Mouse (Mus musculus): ENCODE results near the gene Tlx1. TPM values are rescaled to one million over a fixed set of nuclear protein-coding genes. Genes with fewer than 3 reads are reported as not detected.

Tlx1 gene
- polyA plus RNA-seq, 1 experiment: not detected

DNA sequence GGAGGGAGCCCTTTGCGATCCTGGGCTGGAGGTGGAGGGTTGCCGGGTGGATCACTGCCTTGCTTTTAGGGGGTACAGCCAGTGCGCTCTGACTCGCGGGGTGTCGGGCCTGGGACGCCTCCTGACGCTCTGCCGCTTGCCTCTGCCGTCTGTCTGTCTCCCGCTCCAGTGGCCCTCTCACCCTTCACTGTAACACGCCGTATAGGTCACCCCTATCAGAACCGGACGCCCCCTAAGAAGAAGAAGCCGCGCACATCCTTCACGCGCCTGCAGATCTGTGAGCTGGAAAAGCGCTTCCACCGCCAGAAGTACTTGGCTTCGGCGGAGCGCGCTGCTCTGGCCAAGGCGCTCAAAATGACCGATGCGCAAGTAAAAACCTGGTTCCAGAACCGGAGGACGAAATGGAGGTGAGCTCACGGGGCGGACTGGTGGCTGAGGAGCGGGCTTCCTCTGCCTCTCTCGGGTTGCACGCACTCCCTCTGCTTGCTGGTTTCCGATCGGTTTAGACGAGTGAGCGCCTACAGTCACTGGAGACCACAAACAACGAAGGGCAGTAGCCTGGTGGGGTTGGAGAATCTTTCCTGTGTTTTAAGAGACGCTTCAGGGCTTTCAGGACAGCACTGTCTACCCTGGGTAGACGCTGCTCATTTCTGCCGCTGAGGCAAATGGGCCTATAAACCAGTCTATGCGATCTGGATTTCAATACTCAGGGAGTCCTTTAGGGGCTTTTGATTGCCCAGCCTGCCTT is 3.0 kb downstream of the Tlx1 start:
- no peak overlapping the region for H3K27ac ChIP-seq (replicated peaks; ENCODE audit: low read depth, low read length)

DNA sequence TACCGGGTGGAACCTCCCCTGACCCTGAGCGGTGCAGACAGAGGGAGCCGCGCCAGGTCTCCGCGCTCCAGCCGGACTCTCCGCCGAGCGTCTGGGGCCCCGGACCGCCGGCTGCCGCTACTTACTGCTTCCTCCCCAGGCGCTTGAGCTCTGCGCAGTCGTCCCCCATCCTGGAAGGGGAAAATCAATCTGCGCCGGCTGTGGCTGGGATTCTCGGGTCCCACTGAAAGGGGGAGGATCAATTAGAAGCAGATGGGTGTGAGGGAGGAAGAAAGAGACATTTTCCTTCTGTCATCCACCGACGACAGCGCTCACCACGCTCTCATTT is 3.5 kb downstream of the Tlx1 start:
- Histone ChIP-seq H3K4me1 (ENCODE audit: control insufficient read depth, insufficient read depth, insufficient read length, low read length) (no peaks in the 10 kb centered on the region), H3K4me3 (ENCODE audit: insufficient read depth, low read depth, low read length) (no peak overlapping the region), H3K27ac (replicated peaks; ENCODE audit: low read depth, low read length) (no peak overlapping the region)

More for the DNA sequence above, 3.0 kb downstream of the Tlx1 start:
- Histone ChIP-seq H3K4me1 (ENCODE audit: control insufficient read depth, insufficient read depth, insufficient read length, low read length) (no peaks in the 10 kb centered on the region), H3K4me3 (ENCODE audit: insufficient read depth, low read depth, low read length) (no peak overlapping the region)

GRCm38 (mm10) chr19:45154521-45154920 is 4.0 kb downstream of the Tlx1 start:
- Histone ChIP-seq H3K27ac (replicated peaks; ENCODE audit: low read depth, low read length) (no peak overlapping the region), H3K4me1 (ENCODE audit: control insufficient read depth, insufficient read depth, insufficient read length, low read length) (no peaks in the 10 kb centered on the region), H3K4me3 (ENCODE audit: insufficient read depth, low read depth, low read length) (no peak overlapping the region)

- Histone ChIP-seq H3K4me3 (ENCODE audit: insufficient read depth, low read depth, low read length) (no peak overlapping the region), H3K27ac (replicated peaks; ENCODE audit: low read depth, low read length) (no peak overlapping the region), H3K4me1 (ENCODE audit: control insufficient read depth, insufficient read depth, insufficient read length, low read length) (no peaks in the 10 kb centered on the region)
Measured at GRCm38 (mm10) chr19:45155141-45155790, 4.8 kb downstream of the Tlx1 start.

DNA sequence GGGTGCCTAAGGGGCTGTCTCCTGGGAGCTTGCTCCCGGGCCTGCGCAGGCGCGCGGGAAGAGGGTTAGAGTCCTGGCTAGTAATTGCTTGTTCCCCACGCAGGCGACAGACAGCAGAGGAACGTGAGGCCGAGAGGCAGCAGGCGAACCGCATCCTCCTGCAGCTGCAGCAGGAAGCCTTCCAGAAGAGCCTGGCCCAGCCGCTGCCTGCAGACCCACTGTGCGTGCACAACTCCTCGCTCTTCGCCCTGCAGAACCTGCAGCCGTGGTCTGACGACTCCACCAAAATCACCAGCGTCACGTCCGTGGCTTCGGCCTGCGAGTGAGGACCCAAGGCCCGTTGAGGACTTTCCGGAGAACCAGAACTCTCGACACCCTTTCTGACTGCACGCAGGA is 5.3 kb downstream of the Tlx1 start:
- Histone ChIP-seq H3K4me3 (ENCODE audit: insufficient read depth, low read depth, low read length) (no peak overlapping the region), H3K27ac (replicated peaks; ENCODE audit: low read depth, low read length) (no peak overlapping the region), H3K4me1 (ENCODE audit: control insufficient read depth, insufficient read depth, insufficient read length, low read length) (no peaks in the 10 kb centered on the region)

- H3K4me3 ChIP-seq (ENCODE audit: insufficient read depth, low read depth, low read length): no peak overlapping the region
- no peaks in the 10 kb centered on the region for H3K4me1 ChIP-seq (ENCODE audit: control insufficient read depth, insufficient read depth, insufficient read length, low read length)
- H3K27ac ChIP-seq (replicated peaks; ENCODE audit: low read depth, low read length): no peak overlapping the region
Measured at GRCm38 (mm10) chr19:45156381-45156780, 5.9 kb downstream of the Tlx1 start.

- no peak overlapping the region for H3K27ac ChIP-seq (replicated peaks; ENCODE audit: low read depth, low read length)
- H3K4me3 ChIP-seq (ENCODE audit: insufficient read depth, low read depth, low read length): no peak overlapping the region
- H3K4me1 ChIP-seq (ENCODE audit: control insufficient read depth, insufficient read depth, insufficient read length, low read length): no peaks in the 10 kb centered on the region
Measured at GRCm38 (mm10) chr19:45158201-45158600, 7.7 kb downstream of the Tlx1 start.

DNA sequence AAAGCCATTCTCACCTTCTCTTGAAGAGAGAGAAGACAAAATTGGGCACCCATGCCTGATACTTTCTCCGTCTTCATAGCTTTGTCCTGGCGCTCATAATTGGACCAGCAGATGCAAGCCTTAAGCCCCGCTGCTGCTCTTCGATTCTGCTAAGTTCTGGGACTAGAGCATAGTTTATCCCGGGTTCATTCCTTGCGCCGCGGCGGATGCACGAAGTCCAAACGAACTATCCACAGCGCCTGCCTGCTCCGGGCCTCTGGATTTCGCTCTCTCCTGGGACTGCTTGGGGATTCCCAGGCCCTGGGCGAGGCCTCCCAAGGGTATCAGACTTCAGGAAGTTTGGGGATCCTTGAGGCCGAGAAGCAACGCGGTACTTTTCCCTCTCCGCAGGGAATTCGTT is 8.4 kb downstream of the Tlx1 start:
- no peak overlapping the region for H3K4me3 ChIP-seq (ENCODE audit: insufficient read depth, low read depth, low read length)
- H3K27ac ChIP-seq (replicated peaks; ENCODE audit: low read depth, low read length): no peak overlapping the region
- no peaks in the 10 kb centered on the region for H3K4me1 ChIP-seq (ENCODE audit: control insufficient read depth, insufficient read depth, insufficient read length, low read length)

- no peaks in the 10 kb centered on the region for H3K4me1 ChIP-seq (ENCODE audit: control insufficient read depth, insufficient read depth, insufficient read length, low read length)
- no peak overlapping the region for H3K27ac ChIP-seq (replicated peaks; ENCODE audit: low read depth, low read length)
- H3K4me3 ChIP-seq (ENCODE audit: insufficient read depth, low read depth, low read length): no peak overlapping the region
Measured at GRCm38 (mm10) chr19:45159491-45159890, 9.0 kb downstream of the Tlx1 start.

DNA sequence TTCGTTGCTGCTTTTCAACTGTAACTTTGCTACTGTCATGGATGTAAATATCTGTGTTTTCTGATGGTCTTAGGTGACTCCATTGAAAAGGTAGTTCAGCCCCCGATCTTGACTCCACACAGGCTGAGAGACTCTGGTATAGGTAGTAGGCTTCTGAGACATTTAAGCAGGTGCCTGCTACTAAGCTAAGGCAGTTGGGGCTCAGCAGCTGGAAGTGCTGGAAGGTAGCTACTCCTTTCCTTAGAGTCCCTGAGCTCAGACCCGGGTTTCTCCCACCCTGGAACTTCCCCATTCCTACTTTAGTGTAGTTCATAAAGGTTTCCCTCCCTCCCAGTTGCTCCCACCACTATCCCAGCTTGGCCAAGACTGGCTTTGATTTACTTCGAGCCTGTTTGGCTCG is 9.5 kb downstream of the Tlx1 start:
- H3K4me3 ChIP-seq (ENCODE audit: insufficient read depth, low read depth, low read length): no peak overlapping the region
- no peak overlapping the region for H3K27ac ChIP-seq (replicated peaks; ENCODE audit: low read depth, low read length)
- no peaks in the 10 kb centered on the region for H3K4me1 ChIP-seq (ENCODE audit: control insufficient read depth, insufficient read depth, insufficient read length, low read length)

GRCm38 (mm10) chr19:45160523-45160922 is 10.0 kb downstream of the Tlx1 start:
- Histone ChIP-seq H3K4me3 (ENCODE audit: insufficient read depth, low read depth, low read length) (no peak overlapping the region), H3K27ac (replicated peaks; ENCODE audit: low read depth, low read length) (no peak overlapping the region), H3K4me1 (ENCODE audit: control insufficient read depth, insufficient read depth, insufficient read length, low read length) (no peaks in the 10 kb centered on the region)

- Histone ChIP-seq H3K4me3 (ENCODE audit: insufficient read depth, low read depth, low read length) (no peak overlapping the region), H3K4me1 (ENCODE audit: control insufficient read depth, insufficient read depth, insufficient read length, low read length) (no peaks in the 10 kb centered on the region), H3K27ac (replicated peaks; ENCODE audit: low read depth, low read length) (no peak overlapping the region)
Measured at GRCm38 (mm10) chr19:45161093-45161492, 10.6 kb downstream of the Tlx1 start.

DNA sequence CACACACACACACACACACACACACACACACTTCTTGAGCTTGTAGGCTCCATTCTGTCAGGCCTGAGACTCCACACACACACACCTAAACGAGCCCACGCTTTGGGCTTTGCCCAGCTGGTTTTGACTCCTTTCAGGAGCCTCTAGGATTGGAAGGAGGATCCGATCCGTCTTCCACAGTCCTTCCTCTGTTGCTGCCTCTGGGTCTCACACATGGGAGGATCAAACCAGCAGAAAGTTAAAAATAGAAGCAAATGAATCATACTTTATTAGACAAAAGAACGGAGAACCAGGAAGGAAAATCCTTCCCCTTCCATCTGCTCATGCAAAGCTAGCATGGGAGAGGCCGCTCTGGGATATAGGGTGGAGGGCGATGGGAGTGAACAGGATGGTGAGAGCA is 11.7 kb downstream of the Tlx1 start:
- H3K4me1 ChIP-seq (ENCODE audit: control insufficient read depth, insufficient read depth, insufficient read length, low read length): no peaks in the 10 kb centered on the region
- H3K27ac ChIP-seq (replicated peaks; ENCODE audit: low read depth, low read length): no peak overlapping the region
- no peak overlapping the region for H3K4me3 ChIP-seq (ENCODE audit: insufficient read depth, low read depth, low read length)

DNA sequence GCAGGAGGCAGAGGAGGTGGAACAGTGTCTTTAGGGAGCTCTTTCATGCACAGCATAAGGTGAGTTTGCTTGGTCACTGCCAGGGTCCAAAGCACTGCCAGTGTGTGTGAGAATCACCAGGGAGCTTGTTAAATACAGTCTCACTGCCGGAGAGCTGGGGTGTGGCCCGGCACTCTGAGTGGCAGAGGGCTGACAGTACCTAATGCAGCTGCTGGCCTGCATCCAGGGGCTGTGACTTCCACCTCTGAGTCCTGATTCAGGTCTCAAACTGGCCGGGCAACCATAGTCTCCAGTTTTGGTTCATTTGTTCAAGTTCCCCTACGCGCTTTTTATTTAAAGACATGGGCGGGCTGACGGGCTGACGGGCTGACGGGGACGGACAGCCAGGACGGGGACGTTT is 12.4 kb downstream of the Tlx1 start:
- H3K4me1 ChIP-seq (ENCODE audit: control insufficient read depth, insufficient read depth, insufficient read length, low read length): no peaks in the 10 kb centered on the region
- H3K4me3 ChIP-seq (ENCODE audit: insufficient read depth, low read depth, low read length): no peak overlapping the region
- H3K27ac ChIP-seq (replicated peaks; ENCODE audit: low read depth, low read length): no peak overlapping the region

DNA sequence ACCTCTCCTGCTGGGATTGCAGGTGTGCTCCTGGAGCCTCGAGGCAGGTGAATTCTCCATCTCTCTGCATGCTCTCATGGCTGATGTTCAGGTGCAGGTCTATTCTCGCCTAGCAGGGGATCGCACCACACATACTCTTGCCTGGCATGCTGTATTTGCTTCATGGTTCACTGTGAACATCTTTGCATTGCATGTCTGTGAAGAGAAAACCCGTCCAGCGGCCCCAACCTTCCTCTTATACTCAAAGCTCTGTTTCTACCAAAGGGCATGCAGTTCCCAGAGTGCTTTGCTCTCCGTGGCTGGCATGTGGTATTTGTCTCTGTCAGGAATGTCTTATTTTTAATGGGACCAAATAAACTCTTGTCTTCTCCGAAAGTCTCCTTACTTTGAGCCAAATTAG is 20.0 kb downstream of the Tlx1 start:
- Histone ChIP-seq H3K4me3 (ENCODE audit: insufficient read depth, low read depth, low read length) (no peak overlapping the region), H3K27ac (replicated peaks; ENCODE audit: low read depth, low read length) (no peak overlapping the region), H3K4me1 (ENCODE audit: control insufficient read depth, insufficient read depth, insufficient read length, low read length) (no peaks in the 10 kb centered on the region)

GRCm38 (mm10) chr19:45174803-45175202 is 24.3 kb downstream of the Tlx1 start:
- no peak overlapping the region for H3K4me3 ChIP-seq (ENCODE audit: insufficient read depth, low read depth, low read length)
- no peaks in the 10 kb centered on the region for H3K4me1 ChIP-seq (ENCODE audit: control insufficient read depth, insufficient read depth, insufficient read length, low read length)

More at GRCm38 (mm10) chr19:45174803-45175202, 24.3 kb downstream of the Tlx1 start:
- no peak overlapping the region for H3K27ac ChIP-seq (replicated peaks; ENCODE audit: low read depth, low read length)
